Mouse (Mus musculus) megakaryocyte, embryonic 14.5 days (primary cell): ENCODE measurements around the gene Csk.

Experiments
- FLI1 ChIP-seq: IDR thresholded peaks from 2 replicates; pipeline ENCODE4 v1.6.1; 2012; ENCODE audit warnings: low read length, inconsistent platforms, mixed read lengths
- GATA1 ChIP-seq: IDR thresholded peaks from 3 replicates; pipeline ENCODE4 v1.6.1; 2012; ENCODE audit warnings: mixed read lengths, low read length, inconsistent platforms, borderline replicate concordance

DNA sequence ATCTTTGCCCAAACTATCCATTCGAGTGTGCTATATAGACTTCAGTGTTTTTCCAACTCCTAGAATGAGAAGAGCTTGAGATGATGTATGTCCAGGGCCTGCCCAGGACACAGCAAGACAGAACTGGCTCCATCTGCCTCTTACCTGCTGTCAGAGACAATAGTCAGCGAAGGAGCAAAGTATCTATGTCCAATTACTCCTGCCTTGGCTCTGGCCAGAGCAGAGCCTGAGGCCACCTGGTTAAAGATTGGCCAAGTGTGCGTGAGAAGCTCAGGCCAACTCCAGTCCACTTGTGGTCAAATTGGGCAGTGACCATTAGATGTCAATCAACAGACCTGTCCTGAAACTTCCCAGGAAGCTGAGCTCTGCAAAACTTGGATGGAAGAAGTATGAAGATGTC, 16.1 kb upstream of the Csk start:
- TF ChIP-seq FLI1 = no peak
- no peak for TF ChIP-seq GATA1
